Mouse (Mus musculus) retina, postnatal 1 day (tissue): ENCODE data around the gene Olfr49.
A peak's percentile ranks its signal among the peaks of the same experiment; 100 is the strongest.

ENCODE experiments used
- DNase-seq: peaks from one replicate; pipeline ENCODE4 v3.0.0-alpha.2; 2012

The Olfr49 gene

GRCm38 (mm10) chr14:54284839-54285238 is at the start of gene Olfr49:
Gene Olfr49 (minus strand): TSS chr14:54284939.
- DNase-seq: no peak

- DNase-seq: peak; percentile 46
These were observed 48.9 kb upstream of the Olfr49 start for GRCm38 (mm10) chr14:54333452-54334189.

GRCm38 (mm10) chr14:54332176-54333074 is 47.7 kb upstream of the Olfr49 start:
- DNase-seq: peak; percentile 86

GRCm38 (mm10) chr14:54331178-54331577 is 46.4 kb upstream of the Olfr49 start:
- no peak for DNase-seq

GRCm38 (mm10) chr14:54329201-54329600 is 44.5 kb upstream of the Olfr49 start:
- no peak for DNase-seq

- DNase-seq: no peak
These were observed 43.8 kb upstream of the Olfr49 start for GRCm38 (mm10) chr14:54328548-54328947.

- DNase-seq: no peak
These were observed 39.7 kb upstream of the Olfr49 start for GRCm38 (mm10) chr14:54324486-54324885.

- DNase-seq: no peak
These were observed 37.0 kb upstream of the Olfr49 start for GRCm38 (mm10) chr14:54321556-54322376.

- DNase-seq: no peak
These were observed 27.0 kb upstream of the Olfr49 start for GRCm38 (mm10) chr14:54311763-54312162.

- no peak for DNase-seq
These were observed 15.9 kb upstream of the Olfr49 start for GRCm38 (mm10) chr14:54300676-54301075.

GRCm38 (mm10) chr14:54300136-54300535 is 15.4 kb upstream of the Olfr49 start:
- no peak for DNase-seq

GRCm38 (mm10) chr14:54276446-54276845 is 8.3 kb downstream of the Olfr49 start:
- no peak for DNase-seq

- DNase-seq: no peak
These were observed 12.0 kb downstream of the Olfr49 start for GRCm38 (mm10) chr14:54272696-54273095.

GRCm38 (mm10) chr14:54271976-54272606 is 12.6 kb downstream of the Olfr49 start:
- DNase-seq: no peak

- no peak for DNase-seq
These were observed 14.3 kb downstream of the Olfr49 start for GRCm38 (mm10) chr14:54270413-54270812.

GRCm38 (mm10) chr14:54269566-54269965 is 15.2 kb downstream of the Olfr49 start:
- DNase-seq: no peak

GRCm38 (mm10) chr14:54267966-54268365 is 16.8 kb downstream of the Olfr49 start:
- no peak for DNase-seq

GRCm38 (mm10) chr14:54265951-54266350 is 18.8 kb downstream of the Olfr49 start:
- no peak for DNase-seq

GRCm38 (mm10) chr14:54265093-54265492 is 19.6 kb downstream of the Olfr49 start:
- DNase-seq: no peak

- no peak for DNase-seq
These were observed 20.5 kb downstream of the Olfr49 start for GRCm38 (mm10) chr14:54264231-54264630.

- DNase-seq: no peak
These were observed 21.6 kb downstream of the Olfr49 start for GRCm38 (mm10) chr14:54263099-54263498.

- no peak for DNase-seq
These were observed 22.1 kb downstream of the Olfr49 start for GRCm38 (mm10) chr14:54262622-54263021.

- no peak for DNase-seq
These were observed 23.4 kb downstream of the Olfr49 start for GRCm38 (mm10) chr14:54261386-54261785.
